Mouse (Mus musculus) MEL (cell line): Measurements from ENCODE around the gene Angptl6.

Experiments used
- BHLHE40 ChIP-seq: IDR thresholded peaks from 2 replicates; pipeline ENCODE4 v1.6.1; 2012; ENCODE audit warnings: low read depth, mild to moderate bottlenecking, inconsistent platforms, low read length, improper control_type of control experiment, borderline replicate concordance
- CHD1 ChIP-seq: IDR thresholded peaks from 2 replicates; pipeline ENCODE4 v1.6.1; 2012; ENCODE audit warnings: low read depth, mild to moderate bottlenecking, inconsistent platforms, low read length, improper control_type of control experiment
- CTCF ChIP-seq, 3 experiments: IDR thresholded peaks in 2 of 3; conservative IDR thresholded peaks in 1 of 3; 2 replicates each; pipeline ENCODE4 v1.5.1; 2011 to 2012; ENCODE audit warnings: low read length in 3 of 3, low read depth in 2 of 3, mild to moderate bottlenecking in 2 of 3, improper control_type of control experiment in 1 of 3, inconsistent platforms in 1 of 3, mixed read lengths in 1 of 3, moderate library complexity in 1 of 3; ENCODE audit not compliant: control insufficient read depth in 1 of 3, insufficient read depth in 1 of 3, poor library complexity in 1 of 3, severe bottlenecking in 1 of 3
- EP300 ChIP-seq, 2 experiments: IDR thresholded peaks; 2 replicates each; pipeline ENCODE4 v1.6.1; 2011; ENCODE audit warnings: improper control_type of control experiment in 2 of 2, low read length in 2 of 2, low read depth in 1 of 2, mild to moderate bottlenecking in 1 of 2
- KAT2A ChIP-seq: conservative IDR thresholded peaks from 2 replicates; pipeline ENCODE4 v1.6.1; 2012; ENCODE audit warnings: low read depth, low read length, improper control_type of control experiment, inconsistent platforms
- MAFK ChIP-seq: IDR thresholded peaks from 2 replicates; pipeline ENCODE4 v1.6.1; 2011; ENCODE audit warnings: low read depth, mild to moderate bottlenecking, low read length, improper control_type of control experiment, borderline replicate concordance
- MAZ ChIP-seq: IDR thresholded peaks from 2 replicates; pipeline ENCODE4 v1.6.1; 2012; ENCODE audit warnings: low read depth, mild to moderate bottlenecking, inconsistent platforms, low read length, improper control_type of control experiment
- MEF2A ChIP-seq: IDR thresholded peaks from 2 replicates; pipeline ENCODE4 v1.6.1; 2014; ENCODE audit warnings: low read depth, mild to moderate bottlenecking, inconsistent platforms, low read length, improper control_type of control experiment; ENCODE audit not compliant: poor library complexity, insufficient replicate concordance, severe bottlenecking; ENCODE audit errors: extremely low read depth
- POLR2A ChIP-seq, 2 experiments: IDR thresholded peaks; 2 replicates each; pipeline ENCODE4 v1.6.1; 2011 to 2012; ENCODE audit warnings: low read length in 2 of 2, mild to moderate bottlenecking in 2 of 2, control low read depth in 1 of 2, improper control_type of control experiment in 1 of 2, low read depth in 1 of 2, moderate library complexity in 1 of 2; ENCODE audit not compliant: control insufficient read depth in 1 of 2, insufficient read depth in 1 of 2, poor library complexity in 1 of 2
- RAD21 ChIP-seq: IDR thresholded peaks from 2 replicates; pipeline ENCODE4 v1.6.1; 2011; ENCODE audit warnings: mild to moderate bottlenecking, low read depth, low read length, improper control_type of control experiment
- SMC3 ChIP-seq: IDR thresholded peaks from 2 replicates; pipeline ENCODE4 v1.6.1; 2011; ENCODE audit warnings: low read depth, low read length, improper control_type of control experiment
- TCF12 ChIP-seq: IDR thresholded peaks from 2 replicates; pipeline ENCODE4 v1.6.1; 2014; ENCODE audit warnings: low read depth, mild to moderate bottlenecking, inconsistent platforms, low read length, improper control_type of control experiment, moderate library complexity
- USF1 ChIP-seq: IDR thresholded peaks from 2 replicates; pipeline ENCODE4 v1.6.1; 2014; ENCODE audit warnings: low read depth, mild to moderate bottlenecking, inconsistent platforms, low read length, improper control_type of control experiment, moderate library complexity

- TF ChIP-seq CTCF (IDR thresholded peaks at IDR 0.05 in 2 of 3, conservative IDR thresholded peaks at IDR 0.05 in 1 of 3; ENCODE audit: control insufficient read depth in 1 of 3, insufficient read depth in 1 of 3, low read depth in 2 of 3, low read length in 3 of 3, poor library complexity in 1 of 3, severe bottlenecking in 1 of 3), result no peak
- TF ChIP-seq MEF2A, result no peak
- TF ChIP-seq EP300 (IDR thresholded peaks at IDR 0.05; ENCODE audit: low read depth in 1 of 2, low read length in 2 of 2), result no peak
- TF ChIP-seq SMC3, result no peak
- TF ChIP-seq CHD1, result no peak
- no peak for TF ChIP-seq TCF12
- no peak for TF ChIP-seq POLR2A (IDR thresholded peaks at IDR 0.05; ENCODE audit: control insufficient read depth in 1 of 2, insufficient read depth in 1 of 2, low read depth in 1 of 2, low read length in 2 of 2, poor library complexity in 1 of 2)
- no peak for TF ChIP-seq MAZ
- TF ChIP-seq KAT2A, result no peak
- TF ChIP-seq USF1, result no peak
- TF ChIP-seq BHLHE40, result no peak
- no peak for TF ChIP-seq MAFK
- TF ChIP-seq RAD21, result no peak
Observed at GRCm38 (mm10) chr9:20825781-20826180, 53.7 kb downstream of the Angptl6 start.
